Mouse (Mus musculus) hindbrain, embryonic 14.5 days (tissue): ENCODE data around the gene Gm21119. TPM values are rescaled to one million over a fixed set of nuclear protein-coding genes. Genes with fewer than 3 reads are reported as not detected.
"Not testable (repeated sequence)": the region's sequence is repeated elsewhere in the genome, so short reads cannot be mapped to it uniquely, and the experiment has no call there.

ENCODE experiments used
- ATAC-seq: fragments of 200-750 bp; cut with Nextera tagmentation; 2 replicates; pipeline ENCODE4 v1.8.0; 2017; ENCODE audit warnings: moderate number of reproducible peaks, mild to moderate bottlenecking, moderate TSS enrichment, moderate library complexity; ENCODE audit not compliant: low FRiP score
- DNase-seq: peaks from one replicate; pipeline ENCODE4 v3.0.0-alpha.2; 2015; ENCODE audit warnings: low spot score
- H3K27ac ChIP-seq: fragments of 300-500 bp; sonication (generic); 2 replicates; pipeline ENCODE4 v1.5.1; 2014; ENCODE audit warnings: mild to moderate bottlenecking, moderate library complexity
- H3K27me3 ChIP-seq: fragments of 300-500 bp; sonication (generic); 2 replicates; pipeline ENCODE4 v1.6.1; 2014; ENCODE audit warnings: mild to moderate bottlenecking, low read length, mixed read lengths; ENCODE audit not compliant: control insufficient read depth, insufficient read depth
- H3K36me3 ChIP-seq: fragments of 300-500 bp; sonication (generic); replicated peaks from 2 replicates; pipeline ENCODE4 v1.6.1; 2014; ENCODE audit not compliant: control insufficient read depth, insufficient read depth
- H3K4me1 ChIP-seq: fragments of 300-500 bp; sonication (generic); replicated peaks from 2 replicates; pipeline ENCODE4 v1.6.1; 2014; ENCODE audit warnings: antibody characterized with exemption, low read length, mixed read lengths; ENCODE audit not compliant: control insufficient read depth, insufficient read depth
- H3K4me2 ChIP-seq: fragments of 300-500 bp; sonication (generic); replicated peaks from 2 replicates; pipeline ENCODE4 v1.6.1; 2014; ENCODE audit warnings: mild to moderate bottlenecking, moderate library complexity
- H3K4me3 ChIP-seq: fragments of 300-500 bp; sonication (generic); replicated peaks from 2 replicates; pipeline ENCODE4 v1.5.1; 2014; ENCODE audit warnings: mild to moderate bottlenecking, low read length
- H3K9ac ChIP-seq: fragments of 300-500 bp; sonication (generic); 2 replicates; pipeline ENCODE4 v1.6.1; 2014
- H3K9me3 ChIP-seq: fragments of 300-500 bp; sonication (generic); 2 replicates; pipeline ENCODE4 v1.6.1; 2016; ENCODE audit warnings: low read length; ENCODE audit not compliant: control insufficient read depth
- WGBS: fragments of 180-500 bp; shearing (Covaris S2); extraction: QIAGEN DNeasy Blood & Tissue Kit; methylation state at CpG from one replicate; pipeline ENCODE4 v1.1.7; 2014; 5-methylcytosine and 5-hydroxymethylcytosine counted together
- polyA plus RNA-seq: library from polyadenylated mRNA; unstranded; fragments of >200 nt; fragmentation: Nextera tagmentation; extraction: Ambion mirVana; gene quantifications from 2 replicates; pipeline ENCODE4 v1.2.1, GENCODE M21; 2014

Gm21119 gene
- polyA plus RNA-seq, 1 experiment from 2014 or later: 0.27 TPM

DNA sequence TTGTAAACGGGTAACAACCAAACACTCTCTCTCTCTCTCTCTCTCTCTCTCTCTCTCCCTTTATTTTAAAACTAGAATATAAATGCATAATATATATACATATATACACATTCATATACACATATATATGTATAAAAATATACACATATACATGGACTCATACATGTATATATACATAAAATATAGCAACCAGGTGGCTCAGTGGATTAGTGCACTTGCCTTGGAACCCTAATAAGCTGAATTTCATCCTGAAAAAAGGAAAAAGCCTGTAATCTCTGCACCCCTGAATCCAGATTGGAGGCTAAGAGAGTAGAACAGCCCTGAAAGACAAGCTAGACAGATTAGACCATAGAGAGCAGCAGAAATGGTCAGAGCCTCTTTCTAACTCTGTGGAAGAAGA is 28.8 kb downstream of the Gm21119 start:
- no CpG with 5 or more reads among the region's 1 CpGs for WGBS
- H3K9me3 ChIP-seq, ATAC-seq, H3K27ac ChIP-seq, H3K4me2 ChIP-seq, H3K27me3 ChIP-seq, H3K4me1 ChIP-seq, H3K4me3 ChIP-seq, H3K9ac ChIP-seq, H3K36me3 ChIP-seq, DNase-seq: not testable (repeated sequence)

DNA sequence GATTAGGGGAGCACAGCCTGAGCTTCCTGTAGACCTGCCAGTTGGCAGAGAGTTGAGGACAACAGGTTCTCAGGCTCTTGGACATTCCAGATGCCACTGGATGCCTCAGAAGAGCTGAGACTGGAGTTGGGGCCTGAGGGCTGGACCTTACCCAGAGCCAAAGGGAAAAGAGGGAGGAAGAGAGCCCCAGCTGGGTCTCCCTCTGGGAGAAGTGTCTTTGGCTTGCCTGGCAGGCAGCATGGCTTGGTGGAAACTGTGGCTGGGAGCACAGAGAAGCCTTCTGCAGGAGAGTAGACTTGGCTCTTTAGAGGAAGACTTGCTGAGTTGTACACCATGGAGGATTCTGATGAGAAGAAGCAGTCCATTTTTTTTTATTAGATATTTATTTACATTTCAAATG is 38.3 kb downstream of the Gm21119 start:
- not testable (repeated sequence) for H3K27ac ChIP-seq, H3K27me3 ChIP-seq, H3K36me3 ChIP-seq, H3K4me3 ChIP-seq, H3K4me1 ChIP-seq, DNase-seq, H3K4me2 ChIP-seq, H3K9me3 ChIP-seq, H3K9ac ChIP-seq, ATAC-seq

DNA sequence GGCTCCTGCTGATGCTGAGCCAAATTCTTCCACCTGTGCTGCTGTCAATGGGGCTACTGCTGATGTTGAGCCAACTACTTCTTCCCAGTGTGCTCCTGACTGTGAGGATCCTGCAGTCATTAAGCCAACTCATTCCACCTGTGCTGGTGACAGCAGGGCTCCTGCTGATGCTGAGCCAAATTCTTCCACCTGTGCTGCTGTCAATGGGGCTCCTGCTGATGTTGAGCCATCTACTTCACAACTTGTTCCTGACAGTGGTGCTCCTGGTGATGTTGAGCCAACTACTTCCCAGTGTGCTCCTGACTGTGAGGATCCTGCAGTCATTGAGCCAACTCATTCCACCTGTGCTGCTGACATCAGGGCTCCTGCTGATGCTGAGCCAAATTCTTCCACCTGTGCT is 63.7 kb downstream of the Gm21119 start:
- not testable (repeated sequence) for H3K4me2 ChIP-seq, H3K27me3 ChIP-seq

More for the DNA sequence above, 63.7 kb downstream of the Gm21119 start:
- H3K36me3 ChIP-seq, H3K9me3 ChIP-seq, ATAC-seq, DNase-seq, H3K27ac ChIP-seq, H3K9ac ChIP-seq, H3K4me3 ChIP-seq, H3K4me1 ChIP-seq: not testable (repeated sequence)
